Mouse (Mus musculus): ENCODE data around the gene Znrf3. TPM values are rescaled to one million over a fixed set of nuclear protein-coding genes. Genes with fewer than 3 reads are reported as not detected.
A peak's percentile ranks its signal among the peaks of the same experiment; 100 is the strongest.

The Znrf3 gene
- polyA plus RNA-seq, 2 experiments: 8.0 to 12.9 TPM

DNA sequence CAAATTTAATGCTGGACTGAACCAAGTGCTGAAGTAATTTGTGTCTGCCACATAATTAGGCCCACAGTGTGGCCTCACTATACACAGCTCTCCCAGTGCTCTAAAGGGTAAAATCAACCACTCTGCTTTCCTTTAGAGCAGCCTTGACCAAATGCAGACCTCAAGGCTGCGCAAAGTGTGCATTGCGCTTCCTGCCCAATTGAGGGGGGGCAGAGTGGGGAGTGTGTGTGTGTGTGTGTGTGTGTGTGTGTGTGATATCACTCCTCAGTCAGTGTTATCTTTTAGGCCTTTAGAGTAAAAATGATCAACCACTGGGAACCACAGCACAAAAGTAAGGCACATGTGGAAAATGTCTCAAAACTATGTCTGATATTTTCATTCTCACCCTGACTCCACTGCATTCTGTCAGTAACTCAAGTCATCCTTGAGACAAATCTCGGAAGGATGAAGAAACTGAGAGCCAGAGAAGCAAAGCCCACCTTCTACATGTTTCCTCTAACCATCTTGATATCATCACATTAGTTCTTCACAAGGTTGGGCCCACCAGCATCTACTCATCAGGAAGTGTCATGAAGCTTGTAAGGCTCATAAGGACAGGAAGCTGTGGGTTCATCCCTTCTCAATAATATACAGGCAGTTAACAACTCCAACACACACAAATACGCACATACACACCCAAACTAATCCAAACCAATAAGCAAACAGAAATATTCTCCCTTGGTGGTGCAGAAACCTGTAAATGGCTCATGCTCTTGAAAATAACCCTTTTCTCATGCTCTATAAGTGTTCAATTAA is 15.1 kb downstream of the Znrf3 start:
- Histone ChIP-seq H3K4me1 (ENCODE audit: control insufficient read depth, insufficient read depth, low read length) (peaks cover 15% of the 10 kb centered on the region), H3K9ac (ENCODE audit: low read depth, low read length, severe bottlenecking) (no peak overlapping the region), H3K4me2 (replicated peaks; ENCODE audit: low read depth, low read length, severe bottlenecking) (no peak overlapping the region), H3K9me3 (ENCODE audit: control insufficient read depth, low read length) (no peaks in the 10 kb centered on the region), H3K27ac (replicated peaks; ENCODE audit: low read depth, low read length) (no peak overlapping the region), H3K27me3 (ENCODE audit: control insufficient read depth, insufficient read depth, low read length) (no peaks in the 10 kb centered on the region), H3K36me3 (ENCODE audit: control insufficient read depth, insufficient read depth, low read length) (no peaks in the 10 kb centered on the region), H3K4me3 (replicated peaks; ENCODE audit: low read length) (no peak overlapping the region)
- ATAC-seq (ENCODE audit: low FRiP score, low read depth): no peak
- TF ChIP-seq POLR2A (IDR thresholded peaks at IDR 0.05; ENCODE audit: borderline replicate concordance, extremely low read depth, insufficient read depth, insufficient read length): no peak
- no peak for DNase-seq (ENCODE audit: low spot score)
- WGBS: 83% methylated on average over 4 of the region's 4 CpGs

DNA sequence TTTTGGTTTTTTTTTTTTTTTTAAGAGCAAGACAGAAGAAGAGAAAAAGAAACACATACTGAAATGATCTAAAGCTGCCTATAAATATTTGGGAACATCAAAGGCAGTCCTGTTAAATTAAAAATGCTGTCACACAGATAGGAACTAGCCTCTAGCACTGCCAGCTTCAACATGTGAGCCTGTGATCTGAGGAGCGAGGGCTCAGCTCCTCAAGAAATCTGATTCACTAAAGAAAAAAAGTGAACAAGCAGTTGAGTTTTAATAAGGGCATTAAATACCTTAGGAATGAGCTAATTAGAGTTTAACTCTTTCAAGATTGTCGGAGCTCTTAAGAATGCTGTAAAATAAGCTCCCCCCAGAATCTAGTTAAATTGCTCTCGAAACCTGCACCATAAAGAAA is 17.4 kb downstream of the Znrf3 start:
- Histone ChIP-seq H3K9me3 (ENCODE audit: control insufficient read depth, low read length) (no peaks in the 10 kb centered on the region), H3K4me3 (replicated peaks; ENCODE audit: low read length) (no peak overlapping the region), H3K36me3 (ENCODE audit: control insufficient read depth, insufficient read depth, low read length) (no peaks in the 10 kb centered on the region), H3K9ac (ENCODE audit: low read depth, low read length, severe bottlenecking) (no peak overlapping the region), H3K27me3 (ENCODE audit: control insufficient read depth, insufficient read depth, low read length) (no peaks in the 10 kb centered on the region), H3K4me2 (replicated peaks; ENCODE audit: low read depth, low read length, severe bottlenecking) (no peak overlapping the region), H3K27ac (replicated peaks; ENCODE audit: low read depth, low read length) (no peak overlapping the region), H3K4me1 (ENCODE audit: control insufficient read depth, insufficient read depth, low read length) (peaks cover 24% of the 10 kb centered on the region)
- DNase-seq (ENCODE audit: low spot score): peak; percentile 51
- no peak for TF ChIP-seq POLR2A (IDR thresholded peaks at IDR 0.05; ENCODE audit: borderline replicate concordance, extremely low read depth, insufficient read depth, insufficient read length)
- 0 out of 2 replicates have a peak, but pooled peaks have one; percentile 9 for ATAC-seq (ENCODE audit: low FRiP score, low read depth)
- 12% methylated on average over 3 of the region's 3 CpGs for WGBS

DNA sequence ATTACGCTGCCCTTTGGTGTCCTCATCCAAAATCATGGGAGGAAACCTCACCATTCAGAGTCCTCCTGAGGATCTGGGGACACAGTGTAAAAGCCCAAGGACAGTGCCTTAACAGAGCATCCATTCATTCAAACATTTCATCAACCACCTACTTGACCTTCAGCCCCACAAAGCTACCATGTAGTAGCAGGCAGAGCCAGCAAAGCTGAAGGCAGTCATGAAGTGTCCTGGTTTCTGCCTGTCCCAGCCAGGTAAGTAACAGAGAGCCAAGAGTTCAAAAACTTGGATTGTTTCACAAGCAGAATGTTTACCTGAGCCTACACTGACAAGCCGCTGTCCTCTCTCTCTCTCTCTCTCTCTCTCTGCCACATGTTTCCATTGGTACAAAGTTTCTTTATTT is 18.3 kb downstream of the Znrf3 start:
- no peak for TF ChIP-seq POLR2A (IDR thresholded peaks at IDR 0.05; ENCODE audit: borderline replicate concordance, extremely low read depth, insufficient read depth, insufficient read length)
- no peaks in the 10 kb centered on the region for H3K27me3 ChIP-seq (ENCODE audit: control insufficient read depth, insufficient read depth, low read length)
- no peak overlapping the region for H3K4me3 ChIP-seq (replicated peaks; ENCODE audit: low read length)
- no peaks in the 10 kb centered on the region for H3K36me3 ChIP-seq (ENCODE audit: control insufficient read depth, insufficient read depth, low read length)
- H3K4me2 ChIP-seq (replicated peaks; ENCODE audit: low read depth, low read length, severe bottlenecking): no peak overlapping the region
- H3K27ac ChIP-seq (replicated peaks; ENCODE audit: low read depth, low read length): no peak overlapping the region
- DNase-seq (ENCODE audit: low spot score) (no peak), ATAC-seq (ENCODE audit: low FRiP score, low read depth) (no peak)
- H3K9ac ChIP-seq (ENCODE audit: low read depth, low read length, severe bottlenecking): no peak overlapping the region
- 81% methylated on average over 2 of the region's 2 CpGs for WGBS
- H3K4me1 ChIP-seq (ENCODE audit: control insufficient read depth, insufficient read depth, low read length): peaks cover 33% of the 10 kb centered on the region
- H3K9me3 ChIP-seq (ENCODE audit: control insufficient read depth, low read length): no peaks in the 10 kb centered on the region

DNA sequence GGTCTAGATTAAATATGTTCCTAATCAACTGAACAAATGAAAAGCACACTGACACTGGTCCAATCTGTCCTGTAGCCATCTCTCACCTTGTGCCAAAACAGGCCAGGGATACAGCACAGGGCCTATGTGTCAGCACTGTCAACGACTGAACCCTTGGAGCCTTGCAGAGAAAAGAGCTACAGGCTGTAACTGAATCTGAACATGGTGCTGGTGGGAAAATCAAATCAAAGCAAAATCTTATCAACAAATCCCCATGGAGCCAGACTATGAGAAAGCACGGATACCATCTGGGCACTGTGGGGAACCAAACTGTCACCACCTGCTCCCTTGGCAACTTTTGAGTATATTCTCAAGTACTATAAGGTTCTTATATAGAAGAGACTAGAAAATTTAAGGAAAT is 19.5 kb downstream of the Znrf3 start:
- TF ChIP-seq POLR2A (IDR thresholded peaks at IDR 0.05; ENCODE audit: borderline replicate concordance, extremely low read depth, insufficient read depth, insufficient read length): no peak
- 57% methylated on average over 2 of the region's 2 CpGs for WGBS
- no peaks in the 10 kb centered on the region for H3K9me3 ChIP-seq (ENCODE audit: control insufficient read depth, low read length)
- H3K27ac ChIP-seq (replicated peaks; ENCODE audit: low read depth, low read length): no peak overlapping the region
- H3K9ac ChIP-seq (ENCODE audit: low read depth, low read length, severe bottlenecking): no peak overlapping the region
- no peak for DNase-seq (ENCODE audit: low spot score)
- no peak overlapping the region for H3K4me3 ChIP-seq (replicated peaks; ENCODE audit: low read length)
- H3K27me3 ChIP-seq (ENCODE audit: control insufficient read depth, insufficient read depth, low read length): no peaks in the 10 kb centered on the region
- H3K4me1 ChIP-seq (ENCODE audit: control insufficient read depth, insufficient read depth, low read length): peaks cover 35% of the 10 kb centered on the region
- H3K4me2 ChIP-seq (replicated peaks; ENCODE audit: low read depth, low read length, severe bottlenecking): no peak overlapping the region
- ATAC-seq (ENCODE audit: low FRiP score, low read depth): no peak
- no peaks in the 10 kb centered on the region for H3K36me3 ChIP-seq (ENCODE audit: control insufficient read depth, insufficient read depth, low read length)

DNA sequence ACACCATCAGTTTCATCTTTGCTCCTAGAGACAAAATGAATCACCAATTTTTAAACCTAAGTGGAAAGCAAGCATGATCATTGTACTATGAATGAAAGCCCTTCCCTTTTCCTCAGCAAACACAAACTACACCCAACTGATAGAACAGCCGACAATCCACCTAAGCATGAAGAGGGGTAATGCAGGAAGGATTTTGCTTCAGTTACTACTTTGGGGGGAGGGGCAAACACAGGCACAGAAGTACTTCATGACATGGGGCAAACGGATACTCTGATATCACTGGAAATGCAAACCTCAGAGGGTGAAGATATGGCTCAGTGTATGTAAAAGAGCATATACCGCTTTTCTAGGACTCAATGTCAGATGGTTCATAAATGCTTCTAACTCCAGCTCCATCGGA is 20.5 kb downstream of the Znrf3 start:
- no peak for ATAC-seq (ENCODE audit: low FRiP score, low read depth)
- no peaks in the 10 kb centered on the region for H3K9me3 ChIP-seq (ENCODE audit: control insufficient read depth, low read length)
- no peaks in the 10 kb centered on the region for H3K36me3 ChIP-seq (ENCODE audit: control insufficient read depth, insufficient read depth, low read length)
- no peak for DNase-seq (ENCODE audit: low spot score)
- no peak overlapping the region for H3K4me2 ChIP-seq (replicated peaks; ENCODE audit: low read depth, low read length, severe bottlenecking)
- H3K4me3 ChIP-seq (replicated peaks; ENCODE audit: low read length): no peak overlapping the region
- H3K27me3 ChIP-seq (ENCODE audit: control insufficient read depth, insufficient read depth, low read length): no peaks in the 10 kb centered on the region
- TF ChIP-seq POLR2A (IDR thresholded peaks at IDR 0.05; ENCODE audit: borderline replicate concordance, extremely low read depth, insufficient read depth, insufficient read length): no peak
- no peak overlapping the region for H3K27ac ChIP-seq (replicated peaks; ENCODE audit: low read depth, low read length)
- H3K9ac ChIP-seq (ENCODE audit: low read depth, low read length, severe bottlenecking): no peak overlapping the region
- peaks cover 40% of the 10 kb centered on the region for H3K4me1 ChIP-seq (ENCODE audit: control insufficient read depth, insufficient read depth, low read length)
- 81% methylated on average over 4 of the region's 4 CpGs for WGBS

Data from limb, embryonic 14.5 days (tissue).